Mouse (Mus musculus) megakaryocyte, embryonic 14.5 days (primary cell): ENCODE measurements around the gene Gm36210.

Experiments
- FLI1 ChIP-seq: IDR thresholded peaks from 2 replicates; pipeline ENCODE4 v1.6.1; 2012; ENCODE audit warnings: low read length, inconsistent platforms, mixed read lengths
- GATA1 ChIP-seq: IDR thresholded peaks from 3 replicates; pipeline ENCODE4 v1.6.1; 2012; ENCODE audit warnings: mixed read lengths, low read length, inconsistent platforms, borderline replicate concordance

DNA sequence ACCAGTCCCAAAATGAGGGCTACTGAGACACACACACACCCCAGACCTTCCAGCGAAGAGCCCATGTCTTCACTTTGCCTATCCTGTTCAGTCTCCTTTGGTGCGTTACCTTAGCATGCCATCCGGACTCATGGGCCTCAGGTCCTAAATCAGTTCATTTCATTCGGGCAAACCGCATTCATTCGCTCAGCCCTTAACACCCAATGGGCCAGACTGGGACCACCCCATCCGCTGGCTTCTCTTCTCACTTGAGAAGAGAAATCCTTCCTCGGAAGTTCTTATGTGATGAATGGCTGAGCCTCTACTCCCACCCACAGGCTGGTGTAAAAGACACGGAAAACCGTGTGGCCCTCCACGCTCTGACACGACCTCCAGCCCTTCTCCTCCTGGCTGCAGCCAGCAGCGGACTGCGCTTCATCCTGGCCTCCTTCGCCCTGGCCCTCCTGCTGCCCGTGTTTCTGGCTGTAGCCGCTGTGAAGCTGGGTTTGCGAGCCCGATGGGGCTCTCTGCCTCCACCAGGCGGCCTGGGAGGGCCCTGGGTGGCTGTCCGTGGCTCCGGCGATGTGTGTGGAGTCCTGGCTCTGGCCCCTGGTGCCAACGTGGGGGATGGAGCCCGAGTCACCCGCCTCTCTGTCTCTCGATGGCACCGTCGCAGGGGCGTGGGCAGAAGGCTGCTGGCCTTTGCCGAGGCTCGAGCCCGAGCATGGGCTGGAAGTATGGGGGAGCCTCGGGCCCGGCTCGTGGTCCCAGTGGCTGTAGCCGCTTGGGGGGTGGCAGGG is 17.5 kb upstream of the Gm36210 start:
- TF ChIP-seq GATA1: no peak
- TF ChIP-seq FLI1: no peak
